In the genomic region with DNA sequence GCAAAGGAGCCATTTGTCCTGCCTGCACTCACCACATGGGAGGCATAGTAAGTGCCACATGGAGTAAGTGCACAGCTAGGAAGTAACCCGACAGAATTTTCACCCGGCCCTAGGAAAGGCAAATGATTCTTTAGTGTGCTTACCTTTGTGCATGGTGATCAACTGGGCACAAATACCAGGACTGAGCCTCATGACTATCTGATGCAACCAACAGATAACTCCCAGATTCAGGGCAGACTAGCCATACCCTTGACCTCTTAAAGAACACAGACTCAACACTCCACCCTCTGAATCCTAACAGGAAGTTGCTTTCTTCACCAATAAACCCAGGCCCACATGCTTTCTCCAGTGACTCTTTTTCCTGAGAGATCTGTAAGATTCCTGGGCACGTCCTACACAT, we compare ENCODE assay signal across 18 mouse cellular contexts. TPM values are rescaled to one million over a fixed set of nuclear protein-coding genes. Genes with fewer than 3 reads are reported as not detected.
A peak's percentile ranks its signal among the peaks of the same experiment; 100 is the strongest.
DNase-seq lines count a peak whose midpoint lies in the region; ATAC-seq lines count a peak whose summit lies in the region.
"Had no signal": no experiment of that assay in that cellular context is flagged by ENCODE, and none has a peak within 500 bp of the region (broad histone marks: within the 10 kb centered on the region; RNA-seq: fewer than 3 reads in every experiment).

No protein-coding gene starts in this region.

- H3K4me1 ChIP-seq in liver, embryonic 16.5 days (ENCODE audit: control insufficient read depth, low read depth, low read length) = peaks cover 13% of the 10 kb centered on the region
- H3K4me1 ChIP-seq in stomach, embryonic 15.5 days = peaks cover 6% of the 10 kb centered on the region; the same call in 1 of the 2 replicates

- peak; percentile 45 for DNase-seq in adrenal gland, adult 2 months
- DNase-seq in adrenal gland, postnatal 4 days (ENCODE audit: low spot score in 2 of 2) = no peak
- DNase-seq in lung, postnatal 36 days = peak; percentile 38
- DNase-seq in lung, adult 18-20 months = no peak
- DNase-seq in Muller cell, postnatal 12 days (ENCODE audit: inconsistent ontology term) = no peak
- no peak for DNase-seq in spleen, adult 12 weeks (ENCODE audit: low spot score)
- DNase-seq: adrenal gland, adult 8-10 months; right cerebral cortex, postnatal 25 days; thymus, adult 18-20 months had no signal

- H3K27me3 ChIP-seq in liver, embryonic 16.5 days (ENCODE audit: control insufficient read depth, insufficient read depth, low read depth, low read length) = no peaks in the 10 kb centered on the region
- H3K27me3 ChIP-seq in stomach, embryonic 15.5 days (replicated peaks) = no peaks in the 10 kb centered on the region
- H3K27me3 ChIP-seq: lung, embryonic 15.5 days had no signal

- H3K27ac ChIP-seq in liver, embryonic 16.5 days (ENCODE audit: low read length) = peak overlapping the region; percentile 85
- peak overlapping the region; percentile 9; the same call in 1 of the 2 replicates for H3K27ac ChIP-seq in stomach, embryonic 15.5 days
- H3K27ac ChIP-seq: gastrocnemius, adult 2 months; kidney, postnatal 0 days; lung, embryonic 15.5 days had no signal

- WGBS in liver, embryonic 16.5 days (ENCODE audit: insufficient replicate concordance) = 34% methylated on average over 3 of the region's 3 CpGs
- WGBS in stomach, embryonic 15.5 days = 58% methylated on average over 3 of the region's 3 CpGs

- H3K4me2 ChIP-seq in liver, embryonic 16.5 days (ENCODE audit: low read depth, low read length) = peak overlapping the region; percentile 23
- no peak overlapping the region for H3K4me2 ChIP-seq in stomach, embryonic 15.5 days
- H3K4me2 ChIP-seq: lung, embryonic 15.5 days had no signal

- H3K9ac ChIP-seq in liver, embryonic 16.5 days (ENCODE audit: low read depth, low read length) = no peak overlapping the region
- H3K9ac ChIP-seq in stomach, embryonic 15.5 days = no peak overlapping the region
- H3K9ac ChIP-seq: lung, embryonic 15.5 days had no signal

- H3K9me3 ChIP-seq in liver, embryonic 16.5 days (replicated peaks; ENCODE audit: control insufficient read depth, low read length) = no peaks in the 10 kb centered on the region
- no peaks in the 10 kb centered on the region for H3K9me3 ChIP-seq in stomach, embryonic 15.5 days
- H3K9me3 ChIP-seq: lung, embryonic 15.5 days had no signal

- ATAC-seq in liver, embryonic 16.5 days (ENCODE audit: low read depth) = peak; percentile 55
- no peak for ATAC-seq in stomach, embryonic 15.5 days (ENCODE audit: insufficient read depth, low FRiP score, low read depth)

- H3K36me3 ChIP-seq in liver, embryonic 16.5 days (ENCODE audit: control insufficient read depth, insufficient read depth) = no peaks in the 10 kb centered on the region
- H3K36me3 ChIP-seq in stomach, embryonic 15.5 days = no peaks in the 10 kb centered on the region
- H3K36me3 ChIP-seq: lung, embryonic 15.5 days had no signal

- no peak overlapping the region for H3K4me3 ChIP-seq in liver, embryonic 16.5 days (ENCODE audit: low read depth, low read length)
- no peak overlapping the region for H3K4me3 ChIP-seq in stomach, embryonic 15.5 days (replicated peaks)
- H3K4me3 ChIP-seq: gastrocnemius, adult 2 months; left cerebral cortex, adult 2 months; lung, embryonic 15.5 days had no signal

RNA-seq across cellular contexts. Expression of a gene that starts 31.1 kb away (rescaled TPM):
- total RNA-seq in adrenal gland, adult 2 months (2021) = not detected
- polyA plus RNA-seq in adrenal gland, adult 2 months (2012; rRNA removed) = not detected in 2 replicates
- total RNA-seq in adrenal gland, postnatal 4 days (2021) = under 1 TPM in 1 of 2 experiments, not detected in 1; 0.23 TPM
- polyA plus RNA-seq in liver, embryonic 16.5 days (2015; fragmentation: Nextera tagmentation; extraction: Ambion mirVana) = not detected in 2 replicates
- 0.13 TPM in 1 of 2 replicates, not detected in the other for polyA plus RNA-seq in stomach, embryonic 15.5 days (2015; fragmentation: Nextera tagmentation; extraction: Ambion mirVana)
- total RNA-seq: adrenal gland, adult 8-10 months; gastrocnemius, adult 2 months; left cerebral cortex, adult 2 months; MEL had no signal
- polyA plus RNA-seq: cerebellum, adult 2 months; heart, postnatal 0 days; kidney, postnatal 0 days; lung, embryonic 15.5 days had no signal

RNA-seq across cellular contexts. Expression of a gene that starts 43.8 kb away (rescaled TPM):
- 1 to 10 TPM; 7.9 to 8.9 TPM for total RNA-seq in adrenal gland, adult 2 months (2021)
- 0.10 and 0.31 TPM in 2 replicates for polyA plus RNA-seq in adrenal gland, adult 2 months (2012; rRNA removed)
- 10 to 100 TPM; 14.8 to 15.5 TPM for total RNA-seq in adrenal gland, postnatal 4 days (2021)
- polyA plus RNA-seq in liver, embryonic 16.5 days (2015; fragmentation: Nextera tagmentation; extraction: Ambion mirVana) = 20.8 and 23.7 TPM in 2 replicates
- polyA plus RNA-seq in stomach, embryonic 15.5 days (2015; fragmentation: Nextera tagmentation; extraction: Ambion mirVana) = 51.1 and 55.9 TPM in 2 replicates

Comparison
In these comparisons a context has a peak if more than half of its experiments do, and no peak if none do; other contexts are left out.
1. DNase-seq: peak in adrenal gland, adult 2 months (single experiment) and lung, postnatal 36 days (single experiment); none in adrenal gland, postnatal 4 days (0 of 2), lung, adult 18-20 months (0 of 2), Muller cell, postnatal 12 days (single experiment) and spleen, adult 12 weeks (single experiment).
2. RNA of a gene that starts 43.8 kb away (polyA plus RNA-seq): 51.1 to 55.9 TPM in stomach, embryonic 15.5 days and 20.8 to 23.7 TPM in liver, embryonic 16.5 days; 0.10 to 0.31 TPM in adrenal gland, adult 2 months; every median in the first group is over 10 times any median in the second.